Mouse (Mus musculus) thymus, postnatal 36 days (tissue): ENCODE measurements around the gene Gm11437.

Experiments
- DNase-seq, 2 experiments: peaks; one replicate each; pipeline ENCODE4 v3.0.0; 2022; ENCODE audit warnings: mixed read lengths in 2 of 2

Gm11437 gene

GRCm38 (mm10) chr11:84141752-84142151, 25.5 kb downstream of the Gm11437 start:
- peak; percentile 23 to 40 for DNase-seq

DNA sequence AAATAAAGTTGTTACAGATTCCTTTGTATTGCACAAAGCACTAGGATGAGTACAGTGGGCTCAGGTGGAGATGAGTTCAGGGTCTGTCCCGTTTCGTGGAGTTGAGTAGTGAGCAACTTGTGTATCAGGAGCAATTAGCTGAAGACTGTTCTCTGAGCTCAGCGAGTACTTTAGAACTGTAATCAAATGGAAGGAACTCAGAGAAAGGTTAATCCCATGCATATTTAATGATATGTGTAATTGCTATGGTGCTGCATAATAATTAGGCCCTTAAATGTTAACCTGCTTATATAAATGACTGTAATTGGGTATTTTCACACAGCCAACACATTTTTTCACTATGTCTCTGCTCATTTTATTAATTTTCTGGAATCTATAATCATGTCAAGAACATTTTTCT, 30.8 kb downstream of the Gm11437 start:
- no peak for DNase-seq

DNA sequence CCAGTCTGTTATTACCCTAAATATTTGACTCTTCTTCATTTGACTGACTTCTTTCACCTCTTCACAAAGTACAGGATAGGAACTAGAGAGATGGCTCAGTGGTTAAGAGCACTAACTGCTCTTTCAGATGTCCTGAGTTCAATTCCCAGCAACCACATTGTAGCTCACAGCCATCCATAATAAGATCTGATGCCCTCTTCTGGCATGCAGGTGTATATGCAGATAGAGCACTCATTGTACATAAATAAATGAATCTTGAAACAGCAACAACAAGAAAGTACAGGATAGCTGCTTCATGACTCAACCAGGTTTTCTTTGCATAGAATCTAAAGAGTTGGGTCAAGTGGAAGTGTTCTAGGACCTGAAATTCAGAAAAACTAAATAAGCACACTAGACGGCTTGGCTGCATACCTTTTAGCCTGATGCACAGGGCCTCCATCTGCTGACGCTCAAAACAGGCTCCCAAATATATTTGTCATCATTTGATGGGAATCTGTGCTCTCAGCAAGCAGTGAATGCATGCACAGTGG, 32.9 kb downstream of the Gm11437 start:
- no peak for DNase-seq

GRCm38 (mm10) chr11:84129799-84130185, 37.5 kb downstream of the Gm11437 start:
- DNase-seq: no peak

DNA sequence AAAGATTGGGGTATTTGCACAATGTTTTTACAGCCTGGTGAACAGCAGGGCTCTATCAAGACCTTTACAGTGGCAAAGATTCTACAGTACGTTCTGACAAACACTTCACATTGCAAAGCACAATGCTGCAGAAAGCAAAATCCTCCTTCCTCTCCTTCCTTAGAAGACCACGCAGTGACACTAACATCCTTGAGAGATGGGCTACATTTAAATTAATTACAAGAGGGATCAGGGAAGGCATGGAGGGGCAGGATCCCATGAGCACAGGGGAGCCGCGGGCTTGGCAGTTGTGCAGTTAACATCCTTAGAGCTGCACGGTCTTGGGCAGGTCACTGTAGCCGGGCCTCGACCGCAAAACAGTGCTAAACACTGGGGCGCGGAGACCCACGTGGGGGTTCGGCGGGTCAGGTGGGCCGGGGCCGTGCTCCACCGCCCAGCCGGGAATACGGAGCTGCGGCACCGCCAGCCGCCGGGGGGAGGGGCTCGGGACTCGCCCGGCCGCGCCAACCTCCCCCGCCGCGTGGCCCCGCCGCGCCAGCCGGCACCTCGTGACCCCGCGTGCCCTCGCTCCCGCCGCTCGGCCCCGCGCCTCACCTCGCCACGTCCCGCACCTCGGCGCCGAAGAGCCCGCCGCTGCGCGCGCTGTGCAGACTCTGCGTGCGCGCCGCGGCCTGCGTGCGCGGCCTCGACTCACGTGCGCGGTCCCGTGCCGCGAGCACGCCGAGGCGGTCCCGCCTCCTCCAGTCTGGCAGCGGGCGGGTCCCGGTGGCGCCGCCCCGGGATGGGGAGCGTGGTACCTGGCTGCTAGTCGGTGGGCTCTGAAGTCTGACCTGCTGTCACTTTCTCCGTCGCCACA, 38.1 kb downstream of the Gm11437 start, which contains the start of the genes Tada2a and Acaca:
Gene Tada2a, minus strand, starts transcription at position 658 of the 856 bp plus-strand sequence.
Gene Acaca, plus strand, starts transcription at position 730 of the 856 bp plus-strand sequence.
- DNase-seq: peak; percentile 78 to 82

DNA sequence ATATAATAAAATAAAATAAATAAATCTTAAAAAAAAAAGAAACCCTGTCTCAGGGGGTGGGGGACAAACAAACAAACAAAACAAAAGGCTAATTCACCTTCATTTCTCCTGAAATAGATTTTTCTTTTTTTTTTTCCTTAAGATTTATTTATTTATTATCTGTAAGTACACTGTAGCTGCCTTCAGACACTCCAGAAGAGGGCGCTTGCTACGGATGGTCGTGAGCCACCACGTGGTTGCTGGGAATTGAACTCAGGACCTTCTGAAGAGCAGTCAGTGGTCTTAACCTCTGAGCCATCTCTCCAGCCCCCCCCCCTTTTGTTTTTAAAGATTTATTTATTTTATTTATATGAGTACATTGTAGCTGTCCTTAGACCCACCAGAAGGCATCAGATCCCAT, 39.3 kb downstream of the Gm11437 start:
- peak in 1 of 2 experiments; percentile 9 for DNase-seq

DNA sequence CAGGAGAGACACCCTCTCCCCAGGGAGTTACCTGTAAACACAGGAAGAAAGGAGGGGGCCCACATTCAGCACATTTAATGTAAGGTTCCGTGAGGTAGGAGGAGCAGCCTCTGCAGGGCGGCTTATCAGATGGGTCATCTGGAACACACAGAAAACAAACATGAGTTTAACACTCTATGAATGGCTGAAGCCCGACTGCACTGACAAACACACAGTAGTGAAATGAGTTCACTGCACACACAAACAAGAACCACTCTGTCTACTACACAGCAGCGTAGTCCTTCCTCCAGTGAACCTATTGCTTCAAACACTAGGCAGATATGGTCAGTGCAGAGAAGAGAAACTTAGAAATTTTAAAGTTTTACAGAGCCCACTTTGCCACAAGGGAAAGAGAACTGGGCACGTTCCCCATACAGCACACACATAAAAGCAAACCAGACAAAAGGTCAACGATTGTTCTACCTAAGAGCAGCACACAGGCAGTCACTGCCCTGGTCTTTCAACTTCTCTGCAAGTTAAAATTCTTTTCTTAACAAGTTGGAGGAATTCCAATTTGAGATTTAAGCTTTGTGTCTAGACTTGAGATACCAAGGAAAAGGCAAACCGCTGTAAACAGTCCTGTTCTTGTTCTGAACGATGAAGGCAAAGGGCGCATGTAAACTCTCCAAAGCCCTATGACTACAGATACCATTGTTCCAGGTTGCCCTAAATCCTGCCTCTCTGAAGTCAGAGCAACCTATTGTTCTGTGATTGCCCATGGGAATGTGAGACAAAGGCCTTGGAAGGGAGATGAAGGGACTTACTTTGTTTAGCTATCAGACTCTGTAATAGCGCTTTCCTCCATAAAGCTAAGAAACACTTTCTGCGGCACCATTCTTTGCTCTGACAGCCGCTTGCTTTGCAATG, 46.0 kb downstream of the Gm11437 start:
- no peak for DNase-seq

DNA sequence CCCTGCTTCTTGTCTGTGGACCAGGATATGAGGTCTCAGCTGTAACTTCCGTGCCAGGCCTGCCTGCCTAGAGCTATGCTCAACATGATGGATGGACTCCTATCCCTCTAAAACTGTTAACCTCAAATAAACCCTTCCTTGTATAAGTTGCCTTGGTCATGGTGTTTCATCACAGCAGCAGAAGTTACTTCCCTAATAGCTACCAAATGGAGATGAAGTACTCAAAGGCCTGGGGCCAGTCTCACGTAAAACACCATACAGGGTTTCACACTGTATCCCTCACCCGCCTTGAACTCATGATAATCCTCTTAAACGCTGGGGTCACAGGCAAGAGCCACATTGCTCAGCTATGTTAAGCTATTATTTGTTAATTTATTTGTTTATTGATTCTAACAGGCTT, 49.8 kb downstream of the Gm11437 start:
- no peak for DNase-seq

DNA sequence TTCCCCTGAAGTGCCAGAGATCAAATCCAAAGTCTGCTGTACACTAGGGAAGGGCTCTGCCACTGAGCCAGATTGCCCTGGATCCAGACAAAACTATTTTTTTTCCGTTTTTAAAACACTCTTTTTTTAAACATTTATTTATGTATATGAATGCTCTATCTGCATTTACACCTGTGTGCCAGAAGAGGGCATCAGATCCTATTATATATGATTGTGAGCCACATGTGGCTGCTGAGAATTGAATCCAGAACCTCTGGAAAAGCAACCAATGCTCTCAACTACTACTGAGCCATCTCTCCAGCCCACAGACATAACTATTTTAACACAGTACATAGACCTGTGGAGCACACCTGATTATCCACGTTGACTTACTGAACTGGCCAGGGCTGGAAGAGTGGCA, 51.1 kb downstream of the Gm11437 start:
- no peak for DNase-seq

DNA sequence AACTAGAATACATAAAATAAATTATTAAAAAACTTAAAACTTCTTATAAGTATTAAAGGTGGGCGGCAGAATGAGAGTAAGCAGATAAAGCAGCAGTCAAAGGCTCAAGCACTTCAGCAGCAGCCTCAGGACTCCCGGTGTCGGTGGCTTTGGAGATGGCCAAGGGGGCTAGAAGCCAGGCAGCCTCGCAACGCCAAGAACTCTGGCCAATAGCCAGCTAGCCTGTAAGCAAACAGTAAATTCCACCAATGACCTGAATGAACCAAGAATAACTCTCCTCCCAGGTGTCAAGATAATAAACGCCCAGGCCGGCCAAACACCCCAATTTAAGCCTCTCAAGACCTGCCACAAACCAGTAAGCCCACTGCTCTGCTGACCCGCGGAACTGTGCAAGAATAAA, 51.6 kb downstream of the Gm11437 start:
- no peak for DNase-seq

DNA sequence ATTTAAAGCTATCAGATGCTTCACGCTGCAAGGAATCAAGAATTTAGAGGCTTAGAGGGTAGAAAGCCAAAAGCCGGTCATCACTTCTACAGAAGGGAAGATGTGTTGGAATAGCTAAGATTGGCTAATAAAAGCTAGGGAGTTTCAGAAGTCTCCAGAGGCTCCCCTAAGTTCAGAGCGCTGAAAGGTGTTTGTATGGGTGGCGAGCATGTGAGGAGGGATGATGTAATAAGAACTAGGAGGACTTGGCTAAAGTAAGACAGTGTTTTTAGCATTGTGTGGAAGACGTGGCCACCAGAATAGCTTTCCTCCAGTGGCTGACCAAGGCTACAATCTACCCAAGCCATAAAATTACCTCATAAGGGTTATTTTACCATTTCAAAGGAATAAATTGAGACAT, 53.7 kb downstream of the Gm11437 start:
- DNase-seq: no peak

DNA sequence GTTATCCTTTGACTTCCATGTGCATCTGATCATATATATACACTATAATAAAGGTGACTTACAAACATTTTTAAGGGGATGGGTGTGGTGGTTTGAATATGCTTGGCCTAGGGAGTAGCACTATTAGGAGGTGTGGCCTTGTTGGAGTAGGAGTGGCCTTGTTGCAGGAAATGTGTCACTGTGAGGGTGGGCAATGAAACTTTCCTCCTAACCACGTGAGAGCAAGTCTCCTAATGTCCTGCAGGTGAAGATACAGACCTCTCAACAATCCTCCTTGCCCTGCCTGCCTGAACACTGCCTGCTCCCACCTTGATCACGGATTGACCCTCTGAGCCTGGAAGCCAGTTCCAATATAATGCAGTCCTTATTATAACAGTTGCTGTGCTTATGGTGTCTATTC, 60.1 kb downstream of the Gm11437 start:
- DNase-seq: no peak

GRCm38 (mm10) chr11:84104036-84104435, 63.2 kb downstream of the Gm11437 start:
- no peak for DNase-seq

- no peak for DNase-seq
Observed at GRCm38 (mm10) chr11:84101182-84101581, 66.1 kb downstream of the Gm11437 start.
